Mouse (Mus musculus): ENCODE measurements around the gene Csnk2a2. TPM values are rescaled to one million over a fixed set of nuclear protein-coding genes. Genes with fewer than 3 reads are reported as not detected.

Csnk2a2 gene
- total RNA-seq (2023): 40.2 and 47.0 TPM in 2 replicates

DNA sequence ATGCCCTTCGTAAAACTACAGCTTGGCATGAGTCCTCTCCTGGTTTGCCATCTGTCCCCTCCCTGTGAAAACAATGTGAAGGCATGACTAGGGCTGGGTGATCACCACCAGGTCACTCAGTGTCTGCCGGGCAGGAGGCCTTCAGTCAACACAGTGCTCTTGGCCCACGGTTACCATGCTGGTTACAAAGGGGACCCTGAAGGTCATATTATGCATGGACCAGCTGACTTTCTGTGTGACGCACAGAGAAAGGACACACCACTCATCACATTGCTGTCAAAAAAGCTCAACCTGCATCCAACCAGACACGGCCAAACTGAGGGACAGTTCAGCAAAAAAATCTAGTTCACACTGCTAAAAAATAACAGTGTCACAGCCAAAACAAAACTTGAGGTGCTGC, at the start of gene Csnk2a2:
TSS of gene Csnk2a2 (minus strand) at position 34 of the 400 bp plus-strand sequence.

DNA sequence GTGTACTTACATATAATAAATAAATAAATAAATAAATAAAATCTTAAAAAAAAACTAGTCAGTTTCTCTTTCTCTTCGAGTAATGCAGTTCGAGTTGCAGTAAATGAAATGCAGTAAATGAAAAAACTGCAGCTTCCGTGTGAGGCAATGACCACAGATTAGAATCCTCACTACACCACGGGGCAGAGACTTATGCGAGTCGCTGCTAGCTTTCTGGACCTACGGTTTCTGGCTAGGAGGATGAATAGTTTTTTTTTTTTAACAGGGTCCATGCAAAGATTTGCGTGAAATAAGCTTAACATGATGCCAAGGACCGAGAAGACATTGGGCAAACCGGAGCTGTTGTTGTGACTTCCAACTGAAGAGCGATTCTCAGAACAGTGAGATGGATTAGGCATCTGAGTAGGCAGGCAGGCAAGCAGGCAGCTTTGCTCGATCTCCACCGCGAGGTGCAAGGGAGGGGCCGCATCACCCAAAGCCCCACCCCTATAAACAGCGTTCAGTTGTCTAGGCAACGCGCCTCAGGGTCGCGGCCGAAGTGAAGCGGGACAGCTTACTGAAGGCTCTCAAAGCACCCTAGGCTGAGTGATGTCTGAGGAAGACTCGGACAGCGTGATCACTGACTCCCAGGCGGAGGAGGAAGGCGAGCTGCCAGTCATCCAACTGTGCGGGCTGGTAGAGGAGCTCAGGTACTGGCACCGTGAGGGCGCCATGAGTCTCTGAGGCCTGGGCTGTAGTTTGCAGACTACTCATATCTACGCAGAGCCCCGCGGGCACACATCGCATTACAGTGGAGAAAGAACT, 43.9 kb upstream of the Csnk2a2 start, which contains the start of gene Ccdc113:
TSS of gene Ccdc113 (plus strand) at position 502 of the 804 bp plus-strand sequence.

DNA sequence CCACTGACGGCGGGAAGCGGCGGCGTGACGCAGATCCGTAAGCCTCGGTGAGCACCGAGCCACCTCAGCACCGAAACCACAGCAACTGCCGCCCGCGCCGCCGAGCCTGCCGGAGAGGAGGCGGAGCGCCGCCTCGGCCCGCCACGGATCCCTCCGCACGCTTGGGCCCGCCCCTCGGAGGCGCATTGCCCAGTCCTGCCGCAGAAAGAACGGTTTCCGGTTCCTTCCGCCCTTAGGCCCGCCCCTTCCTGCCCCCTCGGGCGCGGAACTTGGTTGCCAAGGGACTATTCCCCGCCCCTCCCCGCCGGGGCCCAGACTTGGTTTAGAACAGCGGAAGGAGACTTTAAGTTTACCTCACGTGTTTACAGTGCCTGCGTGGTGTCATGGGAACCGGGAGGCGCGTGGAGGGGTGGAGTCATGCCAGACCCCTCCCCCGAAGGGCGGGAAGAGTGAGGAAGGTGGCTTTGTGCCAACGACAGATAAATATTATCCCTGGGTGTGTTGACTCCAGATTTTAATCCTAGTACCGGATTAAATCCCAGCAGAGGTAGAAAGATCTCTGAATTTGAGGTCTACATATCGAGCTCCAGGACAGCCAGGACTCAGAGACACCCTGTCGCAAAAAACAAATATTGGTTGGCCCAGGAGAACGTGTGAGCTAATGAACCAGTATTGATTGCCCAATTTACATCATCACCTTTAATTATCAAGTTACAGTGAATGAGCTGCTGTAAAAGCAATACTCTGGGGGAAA, 55.0 kb downstream of the Csnk2a2 start, which contains the start of gene Cfap20:
TSS of gene Cfap20 (minus strand) at position 184 of the 754 bp plus-strand sequence.

Other genes starting within 250 kb of the Csnk2a2 start
- not detected in 2 replicates for gene Cngb1, start 183.5 kb downstream of the Csnk2a2 start, total RNA-seq (2023)
- not detected in 2 replicates for gene Tepp, start 179.5 kb downstream of the Csnk2a2 start, total RNA-seq (2023)
- gene Zfp319, start 158.1 kb downstream of the Csnk2a2 start, total RNA-seq (2023): 13.6 and 14.4 TPM in 2 replicates
- gene Usb1, start 157.8 kb downstream of the Csnk2a2 start, total RNA-seq (2023): 36.4 and 57.3 TPM in 2 replicates
- not detected in 2 replicates for gene Mmp15, start 137.8 kb downstream of the Csnk2a2 start, total RNA-seq (2023)
- gene Cfap20, start 55.2 kb downstream of the Csnk2a2 start, total RNA-seq (2023): 44.1 and 59.8 TPM in 2 replicates
- gene Ccdc113, start 44.0 kb upstream of the Csnk2a2 start, total RNA-seq (2023): not detected in 2 replicates
- not detected in 2 replicates for gene Prss54, start 86.3 kb upstream of the Csnk2a2 start, total RNA-seq (2023)
- 6.2 and 7.2 TPM in 2 replicates for gene Gins3, start 143.4 kb upstream of the Csnk2a2 start, total RNA-seq (2023)
- not detected in 2 replicates for gene Ndrg4, start 186.9 kb upstream of the Csnk2a2 start, total RNA-seq (2023)
- 3.8 and 4.5 TPM in 2 replicates for gene Setd6, start 225.8 kb upstream of the Csnk2a2 start, total RNA-seq (2023)